ENCODE assay signal across 8 mouse cellular contexts in the genomic region with DNA sequence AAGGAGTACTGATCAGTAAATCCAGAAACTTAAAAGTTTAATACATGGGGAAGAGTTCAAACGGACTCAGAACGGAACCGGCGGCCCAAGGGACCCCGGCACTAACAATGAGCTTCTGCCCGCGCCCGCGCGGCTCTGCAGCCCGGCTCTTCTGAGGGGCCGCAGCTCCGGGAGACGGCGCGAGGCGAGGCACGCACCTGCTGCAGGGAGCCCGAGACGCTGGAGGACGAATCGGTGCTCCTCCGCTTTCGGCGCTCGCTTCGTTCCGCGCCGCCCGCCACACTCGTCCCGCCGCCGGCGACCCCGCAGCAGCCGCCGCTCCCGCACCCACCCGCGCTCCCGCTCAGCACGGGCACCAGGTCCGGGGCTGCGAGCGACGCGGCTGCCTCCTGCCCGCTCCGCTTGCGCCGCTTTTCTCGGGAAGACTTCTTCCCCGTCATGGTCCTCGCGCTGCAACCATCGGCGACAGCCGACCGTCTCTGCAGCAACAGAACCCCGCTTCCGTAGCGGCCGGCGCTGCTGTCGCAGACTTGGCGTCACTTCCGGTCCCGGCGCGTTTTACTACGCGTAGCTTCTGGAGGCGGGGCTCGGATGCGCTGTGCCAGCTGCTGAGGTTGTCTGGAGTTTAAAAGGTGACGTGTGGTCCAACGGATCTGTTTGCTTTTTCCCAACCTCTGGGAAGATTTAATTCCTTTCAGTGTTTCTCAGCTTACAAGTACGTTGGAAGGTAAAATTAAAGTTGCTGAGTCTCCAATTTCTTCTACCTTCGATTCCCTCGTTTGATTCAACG. TPM values are rescaled to one million over a fixed set of nuclear protein-coding genes. Genes with fewer than 3 reads are reported as not detected.
DNase-seq lines count a peak whose midpoint lies in the region; ATAC-seq lines count a peak whose summit lies in the region.

A gene (plus strand): TSS at position 282 of the 790 bp plus-strand sequence.
A gene (minus strand): TSS at position 532 of the 790 bp plus-strand sequence.

- peak within 1 kb of the TSS; percentile 73 for H3K4me2 ChIP-seq in forebrain, embryonic 14.5 days (ENCODE audit: low read length)
- H3K4me2 ChIP-seq in neural tube, embryonic 15.5 days = peak within 1 kb of the TSS; percentile 72

- no peaks in the 10 kb centered on the region for H3K27me3 ChIP-seq in forebrain, embryonic 14.5 days (replicated peaks; ENCODE audit: control insufficient read depth, insufficient read depth, low read length)
- H3K27me3 ChIP-seq in neural tube, embryonic 15.5 days (replicated peaks) = no peaks in the 10 kb centered on the region

- no peaks in the 10 kb centered on the region for H3K36me3 ChIP-seq in forebrain, embryonic 14.5 days (ENCODE audit: control insufficient read depth, insufficient read depth, low read length)
- H3K36me3 ChIP-seq in neural tube, embryonic 15.5 days = no peaks in the 10 kb centered on the region

- H3K9ac ChIP-seq in forebrain, embryonic 14.5 days (ENCODE audit: low read length) = peak within 1 kb of the TSS; percentile 89
- peak within 1 kb of the TSS; percentile 89 for H3K9ac ChIP-seq in neural tube, embryonic 15.5 days (replicated peaks)

- H3K9me3 ChIP-seq in forebrain, embryonic 14.5 days (replicated peaks; ENCODE audit: control insufficient read depth, low read length) = no peaks in the 10 kb centered on the region
- no peaks in the 10 kb centered on the region for H3K9me3 ChIP-seq in neural tube, embryonic 15.5 days (replicated peaks)

- peak; percentile 92 for DNase-seq in ES-CJ7 (ENCODE audit: low read depth, low spot score)
- peak; percentile 88 for DNase-seq in cerebellum, adult 11 months
- peak; percentile 96 for DNase-seq in forebrain, embryonic 14.5 days (ENCODE audit: low spot score)
- peak; percentile 93 to 98 for DNase-seq in heart, postnatal 14 days
- peak; percentile 92 for DNase-seq in layer of hippocampus, adult 11-12 months (ENCODE audit: low spot score)
- peak; percentile 90 to 91 for DNase-seq in lung, adult 18-20 months
- peak; percentile 94 for DNase-seq in testis, postnatal 14 days (ENCODE audit: low spot score)

- intact Hi-C loops in heart, postnatal 14 days (cut with DNase I) = loop anchor here (5.0 kb wide), 1 partner anchor 46 kb away; a partner anchor contains a TSS

- 2% methylated on average over 71 of the region's 83 CpGs for WGBS in forebrain, embryonic 14.5 days
- WGBS in neural tube, embryonic 15.5 days = under 1% methylated on average over 69 of the region's 83 CpGs

- H3K4me1 ChIP-seq in forebrain, embryonic 14.5 days (ENCODE audit: control insufficient read depth, insufficient read depth, low read length) = peaks cover 8% of the 10 kb centered on the region; the same call in 1 of the 2 replicates
- peaks cover 17% of the 10 kb centered on the region for H3K4me1 ChIP-seq in neural tube, embryonic 15.5 days

- H3K4me3 ChIP-seq in forebrain, embryonic 14.5 days (ENCODE audit: low read depth, low read length) = peak within 1 kb of the TSS; percentile 95
- peak within 1 kb of the TSS; percentile 98 for H3K4me3 ChIP-seq in neural tube, embryonic 15.5 days (replicated peaks)

- peak within 1 kb of the TSS; percentile 84 for H3K27ac ChIP-seq in forebrain, embryonic 14.5 days (ENCODE audit: low read depth, low read length)
- H3K27ac ChIP-seq in neural tube, embryonic 15.5 days (replicated peaks) = peak within 1 kb of the TSS; percentile 91

- ATAC-seq in forebrain, embryonic 14.5 days = peak; percentile 99
- peak; percentile 98 for ATAC-seq in neural tube, embryonic 15.5 days (ENCODE audit: low FRiP score)

RNA-seq across cellular contexts. Expression of the first gene that starts in this region (rescaled TPM):
- 0.49 and 0.94 TPM in 2 replicates for polyA plus RNA-seq in forebrain, embryonic 14.5 days (2014; fragmentation: Nextera tagmentation; extraction: Ambion mirVana)
- total RNA-seq in heart, postnatal 14 days (2021) = not detected
- not detected in 2 replicates for polyA plus RNA-seq in neural tube, embryonic 15.5 days (2015; fragmentation: Nextera tagmentation; extraction: Ambion mirVana)

RNA-seq across cellular contexts. Expression of the second gene that starts in this region (rescaled TPM):
- 22.8 and 23.0 TPM in 2 replicates for polyA plus RNA-seq in forebrain, embryonic 14.5 days (2014; fragmentation: Nextera tagmentation; extraction: Ambion mirVana)
- 1 to 10 TPM; 4.9 to 5.8 TPM for total RNA-seq in heart, postnatal 14 days (2021)
- 15.8 and 16.0 TPM in 2 replicates for polyA plus RNA-seq in neural tube, embryonic 15.5 days (2015; fragmentation: Nextera tagmentation; extraction: Ambion mirVana)

Comparison
In these comparisons a context has a peak if more than half of its experiments do, and no peak if none do; other contexts are left out.
1. Peak in every context shown above with its lines: DNase-seq, ATAC-seq, H3K4me3 ChIP-seq and H3K27ac ChIP-seq.